Mouse (Mus musculus): Measurements from ENCODE around the gene Rgr.

The Rgr gene

DNA sequence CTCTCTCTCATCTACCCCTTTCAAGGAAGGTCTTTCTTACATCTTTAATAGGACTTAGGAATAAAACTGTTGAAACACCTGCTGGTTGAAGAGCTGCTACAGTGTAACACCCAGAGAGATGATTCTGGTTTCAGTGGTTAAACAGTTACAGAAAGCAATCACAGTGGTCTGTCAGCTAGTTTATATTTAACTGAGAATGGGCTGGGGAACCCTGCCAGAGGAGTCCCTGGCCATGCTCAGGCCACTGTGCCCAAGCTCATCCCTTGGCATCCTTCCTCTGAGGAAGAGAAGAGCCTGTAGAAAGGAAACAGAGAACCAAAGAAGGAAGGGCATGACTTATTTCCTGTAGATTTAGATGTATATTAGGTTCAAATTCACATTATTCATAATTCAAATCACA lies 59.0 kb downstream of the Rgr start:
- no peak for DNase-seq

DNA sequence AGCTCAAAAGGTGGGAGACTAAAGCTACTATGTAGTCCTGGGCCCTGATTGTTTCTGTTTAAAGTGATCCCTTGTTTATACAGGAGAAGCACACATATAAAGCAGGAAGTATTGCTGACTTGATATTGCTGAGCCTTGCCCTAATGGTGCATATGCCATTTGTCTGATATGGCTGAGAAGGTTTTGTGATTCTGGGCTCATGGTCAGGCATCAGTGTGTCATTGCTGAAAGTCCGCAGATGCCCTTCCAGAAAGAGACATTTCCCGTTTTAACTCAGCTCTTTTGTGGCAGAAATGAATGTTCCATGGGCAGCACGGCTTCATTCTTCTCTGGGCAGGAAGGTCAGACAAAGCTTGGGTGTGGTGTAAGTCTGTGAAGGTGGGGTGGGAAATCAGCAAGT lies 63.1 kb downstream of the Rgr start:
- DNase-seq: no peak
